Mouse (Mus musculus): ENCODE data around the gene Rgs17. TPM values are rescaled to one million over a fixed set of nuclear protein-coding genes. Genes with fewer than 3 reads are reported as not detected.
A peak's percentile ranks its signal among the peaks of the same experiment; 100 is the strongest.
"Not testable (repeated sequence)": the region's sequence is repeated elsewhere in the genome, so short reads cannot be mapped to it uniquely, and the experiment has no call there.

Rgs17 gene
- total RNA-seq (2014; rRNA removed) (28.3 and 35.7 TPM in 2 replicates), polyA plus RNA-seq (2015; fragmentation: Nextera tagmentation; extraction: Ambion mirVana) (18.7 and 34.5 TPM in 2 replicates)

DNA sequence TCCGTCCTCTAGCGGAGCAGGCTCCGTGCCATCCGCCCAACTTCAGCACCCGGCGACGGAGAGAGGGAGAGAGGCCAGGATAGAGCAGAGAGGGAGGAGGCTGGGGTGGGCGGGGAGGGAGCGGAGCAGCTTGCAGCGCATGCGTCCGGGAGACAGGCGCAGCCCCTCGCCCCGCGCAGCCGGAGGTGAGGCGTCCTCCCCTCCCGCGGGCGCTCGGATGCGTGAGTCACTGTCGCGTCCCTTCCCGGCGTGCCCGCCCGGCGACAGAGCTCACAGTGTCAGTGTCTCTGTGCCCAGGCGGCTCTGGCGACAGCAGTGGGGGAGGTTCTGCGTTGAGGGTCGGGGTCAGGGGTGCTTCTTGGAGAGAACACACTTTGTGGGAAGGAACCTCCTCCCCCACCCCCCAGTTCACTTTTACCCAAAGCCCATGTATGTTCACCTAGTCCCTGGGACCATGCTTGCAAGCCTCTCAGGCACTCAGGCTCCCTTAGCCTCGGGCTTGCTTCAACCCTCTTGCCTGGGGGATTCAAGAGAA lies at the start of gene Rgs17:
TSS of gene Rgs17 (minus strand) at position 107 of the 535 bp plus-strand sequence.
- Histone ChIP-seq H3K4me1 (ENCODE audit: insufficient read depth) (no peaks in the 10 kb centered on the region), H3K4me3 (ENCODE audit: low read depth, low read length) (peak within 1 kb of the TSS; percentile 79), H3K9ac (peak within 1 kb of the TSS; percentile 87), H3K27me3 (ENCODE audit: insufficient read depth, low read length) (no peaks in the 10 kb centered on the region), H3K9me3 (ENCODE audit: low read length) (no peaks in the 10 kb centered on the region), H3K36me3 (ENCODE audit: insufficient read depth) (no peaks in the 10 kb centered on the region), H3K4me2 (ENCODE audit: low read depth) (peak within 1 kb of the TSS; percentile 83), H3K27ac (ENCODE audit: low read depth, low read length) (peak within 1 kb of the TSS; percentile 75)
- WGBS, result 1% methylated on average over 31 of the region's 35 CpGs
- no peak for TF ChIP-seq CTCF (IDR thresholded peaks at IDR 0.05; ENCODE audit: low read depth)
- DNase-seq (peak; percentile 86), ATAC-seq (peak; percentile 94)

DNA sequence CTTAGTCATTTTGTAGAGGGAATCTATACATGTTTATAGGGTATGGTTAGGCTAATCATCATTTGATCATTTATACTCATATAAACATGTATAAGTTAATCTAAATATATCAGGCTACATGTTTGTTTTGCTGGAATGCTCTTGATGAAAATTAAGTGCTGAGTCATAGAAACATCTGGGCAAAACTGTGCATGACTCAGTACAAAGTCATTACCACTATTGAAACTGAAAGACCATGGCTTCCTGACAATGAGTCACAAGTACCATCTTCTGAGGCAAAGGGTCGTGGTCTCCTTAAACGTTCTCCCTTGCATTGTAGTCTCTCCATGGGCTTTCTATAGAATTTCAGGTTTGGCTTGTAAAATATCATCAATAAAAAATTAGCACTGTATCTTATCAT lies 45.5 kb upstream of the Rgs17 start:
- Histone ChIP-seq H3K9ac (no peak overlapping the region), H3K27me3 (ENCODE audit: insufficient read depth, low read length) (no peaks in the 10 kb centered on the region), H3K4me1 (ENCODE audit: insufficient read depth) (no peaks in the 10 kb centered on the region; the same call in 1 of the 2 replicates), H3K27ac (ENCODE audit: low read depth, low read length) (no peak overlapping the region), H3K4me3 (ENCODE audit: low read depth, low read length) (no peak overlapping the region), H3K4me2 (ENCODE audit: low read depth) (no peak overlapping the region), H3K9me3 (ENCODE audit: low read length) (no peaks in the 10 kb centered on the region), H3K36me3 (ENCODE audit: insufficient read depth) (no peaks in the 10 kb centered on the region)
- DNase-seq (no peak), ATAC-seq (no peak)
- WGBS, result 84% methylated on average over 2 of the region's 2 CpGs
- TF ChIP-seq CTCF (IDR thresholded peaks at IDR 0.05; ENCODE audit: low read depth), result no peak

DNA sequence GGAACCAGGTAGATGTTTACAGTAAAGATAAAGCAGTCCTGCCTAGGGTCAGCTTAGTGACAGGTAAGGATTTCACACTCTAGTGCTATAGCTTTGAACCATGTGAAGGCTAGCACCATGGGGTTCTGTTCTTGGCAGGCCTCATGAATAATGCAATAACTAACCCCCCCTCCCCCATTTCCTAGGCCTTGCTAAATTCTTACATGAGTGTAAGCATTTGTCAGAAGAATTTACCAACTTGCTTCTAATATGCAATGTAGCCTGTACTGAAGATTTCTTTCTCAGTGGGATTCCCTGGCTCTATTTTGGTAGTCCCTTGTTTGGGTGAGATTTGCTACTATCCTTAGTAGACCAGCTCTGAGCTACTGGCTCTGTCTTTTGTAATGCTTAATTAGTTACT lies 31.6 kb upstream of the Rgs17 start:
- H3K4me3 ChIP-seq (ENCODE audit: low read depth, low read length); H3K4me2 ChIP-seq (ENCODE audit: low read depth); ATAC-seq; H3K4me1 ChIP-seq (ENCODE audit: insufficient read depth); H3K27me3 ChIP-seq (ENCODE audit: insufficient read depth, low read length); DNase-seq; H3K27ac ChIP-seq (ENCODE audit: low read depth, low read length); H3K9ac ChIP-seq; H3K9me3 ChIP-seq (ENCODE audit: low read length); H3K36me3 ChIP-seq (ENCODE audit: insufficient read depth): not testable (repeated sequence)

DNA sequence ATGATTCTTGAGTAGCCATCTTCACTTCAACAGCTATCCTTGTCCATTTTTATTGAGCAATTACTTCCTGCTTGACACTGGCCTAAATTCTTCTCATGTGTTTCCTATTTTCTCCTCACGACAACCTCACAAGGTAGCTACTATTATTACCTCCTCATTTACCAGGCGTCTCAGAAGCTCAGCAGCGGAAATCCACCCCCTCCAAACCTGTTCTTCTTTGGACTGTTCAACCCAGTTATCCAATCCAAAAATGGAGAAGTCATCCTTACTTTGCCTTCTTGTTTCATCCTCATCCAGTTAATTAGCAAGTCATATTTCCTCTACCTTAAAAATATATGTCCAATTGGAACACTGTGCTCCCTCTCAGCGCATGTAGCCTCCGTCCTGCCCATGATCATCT lies 2.1 kb upstream of the Rgs17 start:
- Histone ChIP-seq H3K9me3 (ENCODE audit: low read length) (no peaks in the 10 kb centered on the region), H3K9ac (no peak overlapping the region), H3K4me3 (ENCODE audit: low read depth, low read length) (no peak overlapping the region), H3K4me1 (ENCODE audit: insufficient read depth) (no peaks in the 10 kb centered on the region), H3K4me2 (ENCODE audit: low read depth) (no peak overlapping the region), H3K27ac (ENCODE audit: low read depth, low read length) (no peak overlapping the region), H3K27me3 (ENCODE audit: insufficient read depth, low read length) (no peaks in the 10 kb centered on the region), H3K36me3 (ENCODE audit: insufficient read depth) (no peaks in the 10 kb centered on the region)
- ATAC-seq (no peak), DNase-seq (no peak)
- 91% methylated on average over 5 of the region's 5 CpGs for WGBS
- TF ChIP-seq CTCF (IDR thresholded peaks at IDR 0.05; ENCODE audit: low read depth), result no peak

DNA sequence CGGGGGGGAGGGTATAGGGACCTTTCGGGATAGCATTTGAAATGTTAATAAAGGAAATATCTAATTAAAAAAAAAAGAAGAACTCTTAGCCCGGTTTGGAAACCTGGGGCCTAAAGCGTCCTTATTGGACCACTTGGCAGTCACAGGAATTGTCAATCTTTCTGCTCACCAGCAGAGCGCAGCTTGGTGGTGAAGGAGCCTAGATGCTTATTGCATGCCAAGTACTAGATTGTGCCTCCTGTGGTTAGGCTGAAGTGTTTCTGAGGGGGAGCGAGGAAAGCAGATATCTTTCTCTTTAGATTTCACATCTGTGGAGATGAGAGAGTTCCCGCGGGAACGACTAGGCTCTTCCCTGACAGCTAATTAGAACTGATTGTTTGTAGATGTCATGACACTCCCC lies 896 bp upstream of the Rgs17 start:
- Histone ChIP-seq H3K4me3 (ENCODE audit: low read depth, low read length) (no peak overlapping the region), H3K4me1 (ENCODE audit: insufficient read depth) (no peaks in the 10 kb centered on the region), H3K4me2 (ENCODE audit: low read depth) (peak overlapping the region; percentile 83), H3K9ac (no peak overlapping the region), H3K36me3 (ENCODE audit: insufficient read depth) (no peaks in the 10 kb centered on the region), H3K27me3 (ENCODE audit: insufficient read depth, low read length) (no peaks in the 10 kb centered on the region), H3K27ac (ENCODE audit: low read depth, low read length) (no peak overlapping the region), H3K9me3 (ENCODE audit: low read length) (no peaks in the 10 kb centered on the region)
- DNase-seq (peak; percentile 62), ATAC-seq (peak; percentile 57)
- WGBS, result 7% methylated on average over 9 of the region's 9 CpGs
- TF ChIP-seq CTCF (IDR thresholded peaks at IDR 0.05; ENCODE audit: low read depth), result peak; percentile 64

DNA sequence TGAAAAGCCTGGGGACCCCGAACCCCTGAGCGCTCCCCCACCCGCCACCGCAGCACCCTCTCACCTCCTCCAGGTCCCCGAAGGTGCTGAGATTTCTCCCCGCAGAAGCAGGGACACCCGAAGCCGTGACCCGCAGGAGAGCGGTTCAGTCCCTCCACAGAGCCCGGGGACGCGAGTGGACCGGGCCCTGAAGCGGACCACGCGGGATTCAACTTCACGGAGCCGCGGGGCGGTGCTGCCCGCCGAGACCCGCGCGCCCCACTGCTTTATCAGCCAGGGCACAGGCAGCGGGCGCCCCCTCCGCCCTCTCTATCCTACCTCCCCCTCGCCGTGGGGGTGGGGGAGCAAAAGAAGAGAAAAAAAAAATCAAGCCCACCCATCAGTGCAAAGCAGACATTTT lies 429 bp downstream of the Rgs17 start:
- Histone ChIP-seq H3K4me3 (ENCODE audit: low read depth, low read length) (peak overlapping the region; percentile 79), H3K27me3 (ENCODE audit: insufficient read depth, low read length) (no peaks in the 10 kb centered on the region), H3K9ac (peak overlapping the region; percentile 87), H3K36me3 (ENCODE audit: insufficient read depth) (no peaks in the 10 kb centered on the region), H3K4me1 (ENCODE audit: insufficient read depth) (no peaks in the 10 kb centered on the region), H3K27ac (ENCODE audit: low read depth, low read length) (peak overlapping the region; percentile 75), H3K9me3 (ENCODE audit: low read length) (no peaks in the 10 kb centered on the region), H3K4me2 (ENCODE audit: low read depth) (peak overlapping the region; percentile 83)
- ATAC-seq, result peak; percentile 38
- TF ChIP-seq CTCF (IDR thresholded peaks at IDR 0.05; ENCODE audit: low read depth), result no peak
- 1% methylated on average over 31 of the region's 31 CpGs for WGBS
- DNase-seq, result no peak

DNA sequence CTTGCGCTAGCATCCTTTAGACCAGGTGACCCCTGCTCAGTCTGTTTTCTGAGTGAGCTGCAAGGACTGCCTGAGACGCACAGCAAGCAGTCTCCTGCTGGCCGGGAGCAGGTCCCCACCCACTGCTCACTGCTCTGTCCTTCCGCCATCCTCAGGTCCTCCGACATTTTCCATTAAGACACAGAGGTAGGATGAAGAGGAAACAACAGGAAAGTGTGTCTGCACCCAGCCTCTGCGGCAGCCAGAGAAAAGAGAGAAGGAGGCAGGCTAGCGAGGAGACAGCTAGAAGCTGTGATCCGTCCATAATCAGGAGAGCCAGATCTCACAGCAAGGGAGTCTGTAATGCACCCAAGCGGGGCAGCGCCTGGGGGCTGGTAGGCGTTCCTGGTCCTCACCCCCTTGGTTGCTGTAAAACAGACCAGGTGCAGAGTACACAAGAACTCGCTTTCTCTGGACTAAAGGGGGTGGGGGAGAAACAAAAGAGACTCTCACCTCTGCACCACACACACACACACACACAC lies 1.1 kb downstream of the Rgs17 start:
- H3K36me3 ChIP-seq (ENCODE audit: insufficient read depth), result no peaks in the 10 kb centered on the region
- DNase-seq (peak; percentile 57), ATAC-seq (peak; percentile 29)
- H3K4me2 ChIP-seq (ENCODE audit: low read depth), result peak overlapping the region; percentile 83
- no peaks in the 10 kb centered on the region for H3K9me3 ChIP-seq (ENCODE audit: low read length)
- peak overlapping the region; percentile 59; the same call in 1 of the 2 replicates for H3K27ac ChIP-seq (ENCODE audit: low read depth, low read length)
- no peaks in the 10 kb centered on the region for H3K27me3 ChIP-seq (ENCODE audit: insufficient read depth, low read length)
- peak overlapping the region; percentile 79 for H3K4me3 ChIP-seq (ENCODE audit: low read depth, low read length)
- TF ChIP-seq CTCF (IDR thresholded peaks at IDR 0.05; ENCODE audit: low read depth), result no peak
- no peaks in the 10 kb centered on the region for H3K4me1 ChIP-seq (ENCODE audit: insufficient read depth)
- H3K9ac ChIP-seq, result peak overlapping the region; percentile 87
- 2% methylated on average over 12 of the region's 12 CpGs for WGBS

All from forebrain, postnatal 0 days (tissue).